Mouse (Mus musculus) natural killer cell, adult 2 months (primary cell): ENCODE data around the gene Mrpl50.
"Not testable (repeated sequence)": the region's sequence is repeated elsewhere in the genome, so short reads cannot be mapped to it uniquely, and the experiment has no call there.

Source experiments
- DNase-seq, 2 experiments: peaks; one replicate each; pipeline ENCODE4 v3.0.0; 2022; ENCODE audit warnings: low spot score in 2 of 2

Gene Mrpl50

GRCm38 (mm10) chr4:49509183-49509582 is 11.7 kb downstream of the Mrpl50 start:
- DNase-seq, result no peak

DNA sequence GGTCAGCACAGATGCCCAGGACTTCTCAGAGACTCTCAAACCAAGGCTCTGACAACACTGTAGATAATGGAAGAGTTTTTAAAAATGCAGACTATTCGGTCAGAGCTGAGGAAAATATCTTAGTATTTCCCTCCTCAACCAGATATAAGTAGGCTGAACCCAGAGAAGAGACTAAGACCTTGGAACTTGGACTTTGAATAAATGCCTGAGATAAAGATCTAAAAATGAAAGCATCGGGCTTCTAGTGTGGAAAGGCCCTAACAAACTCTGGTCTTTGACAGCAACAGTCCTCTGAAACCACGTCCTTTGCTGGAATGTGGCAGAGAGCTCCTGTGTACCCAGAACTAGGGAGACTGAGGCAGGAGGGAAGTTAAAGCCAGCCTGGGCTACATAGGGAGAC is 14.5 kb downstream of the Mrpl50 start, which contains the start of gene Baat:
Baat (minus strand) TSS at position 172 of the 400 bp plus-strand sequence.
- DNase-seq, result no peak

DNA sequence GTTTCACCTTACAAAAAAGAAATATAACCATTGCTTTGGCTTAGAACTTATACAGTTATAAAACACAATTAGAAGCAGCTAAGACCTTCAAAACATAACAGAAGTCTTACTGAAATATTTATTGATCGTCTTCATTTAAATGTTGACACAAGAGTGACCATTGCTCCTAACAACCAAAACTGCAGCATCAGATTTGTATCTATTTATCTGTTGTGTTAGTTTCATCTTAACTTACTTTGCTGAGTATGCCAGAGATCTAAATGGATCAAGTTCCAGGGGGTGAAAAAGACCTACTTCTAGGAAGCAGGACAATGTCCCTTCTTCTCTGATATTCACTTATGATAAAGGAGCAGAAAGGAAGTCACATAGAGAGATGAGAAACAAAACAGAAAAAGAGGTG is 17.3 kb downstream of the Mrpl50 start:
- DNase-seq, result no peak

- DNase-seq, result not testable (repeated sequence)
These were observed 34.8 kb downstream of the Mrpl50 start for GRCm38 (mm10) chr4:49485934-49486650.

DNA sequence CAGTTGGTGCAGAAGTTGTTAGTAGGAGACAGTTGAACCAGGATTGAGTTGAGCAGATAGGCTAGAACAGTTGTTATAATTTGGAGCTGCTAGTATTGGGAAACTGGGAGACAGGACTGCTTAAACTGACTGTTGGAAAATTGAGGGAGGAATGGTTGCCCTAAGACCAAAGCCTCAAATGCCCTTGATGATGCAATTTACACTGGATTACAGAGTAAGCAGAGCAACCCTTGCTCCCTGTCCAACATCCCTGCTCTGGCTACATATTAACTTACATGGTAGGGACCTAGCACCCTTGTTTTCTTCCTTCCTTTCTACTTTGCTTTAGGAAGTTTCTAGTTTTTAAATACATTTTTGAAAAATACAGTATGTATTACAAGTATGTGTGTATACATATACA is 35.5 kb downstream of the Mrpl50 start:
- DNase-seq, result no peak

GRCm38 (mm10) chr4:49480896-49481295 is 40.0 kb downstream of the Mrpl50 start:
- DNase-seq, result no peak

- no peak for DNase-seq
These were observed 40.7 kb downstream of the Mrpl50 start for GRCm38 (mm10) chr4:49480104-49480760.

DNA sequence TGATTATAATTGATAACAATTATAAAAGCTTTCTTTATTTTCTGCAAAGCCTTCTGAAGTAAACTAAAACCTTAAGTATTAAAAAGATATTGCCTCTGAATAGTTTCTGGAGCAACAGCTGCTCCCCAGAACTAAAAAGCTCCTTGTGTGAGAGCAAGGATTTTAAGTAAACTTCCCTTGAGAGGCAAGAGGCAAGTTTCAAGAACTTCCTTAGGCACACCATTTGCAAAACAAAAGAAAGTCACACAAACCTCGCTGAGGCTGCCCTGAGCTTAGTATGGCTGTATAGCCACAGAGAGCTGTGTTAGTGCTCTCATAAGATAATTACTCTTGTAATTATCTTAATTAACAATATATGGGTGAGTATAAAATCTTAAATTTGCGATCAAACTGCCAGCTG is 41.9 kb downstream of the Mrpl50 start:
- not testable (repeated sequence) for DNase-seq

DNA sequence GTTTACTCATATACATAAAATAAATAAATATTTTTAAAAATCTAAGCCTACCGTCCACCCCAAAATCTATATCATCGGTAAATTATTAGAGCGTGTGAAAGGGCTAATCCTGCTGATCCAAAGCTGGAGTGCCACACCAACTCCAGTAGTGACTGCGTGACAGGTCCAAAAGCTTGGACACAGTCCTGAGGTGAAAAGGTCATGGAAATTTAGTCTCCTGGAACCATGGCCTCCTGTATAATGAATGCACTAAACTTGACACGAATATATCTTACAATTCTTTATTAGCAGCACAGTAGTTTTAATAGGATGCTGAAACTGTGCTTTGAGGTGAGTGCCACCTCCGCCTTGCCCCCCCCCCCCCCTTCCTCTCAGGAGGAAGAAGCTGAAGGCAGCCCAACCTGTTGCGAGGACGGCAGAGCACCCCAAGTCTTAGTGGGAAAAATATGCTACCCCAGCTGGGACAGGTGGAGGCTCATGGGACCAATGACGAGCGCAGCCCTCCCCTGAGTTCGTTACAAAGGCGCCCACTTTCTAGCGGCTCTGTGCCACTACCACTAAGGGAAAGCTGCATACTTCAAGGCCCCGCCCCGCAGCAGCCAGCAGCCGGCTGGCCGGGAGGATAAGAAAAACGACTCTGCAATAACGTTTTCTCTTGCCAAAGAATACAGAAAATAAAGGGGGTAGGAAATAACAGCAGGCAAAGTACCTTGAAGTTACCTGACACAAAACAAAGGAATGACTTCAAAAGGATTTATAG is 42.6 kb downstream of the Mrpl50 start:
- DNase-seq, result no peak

DNA sequence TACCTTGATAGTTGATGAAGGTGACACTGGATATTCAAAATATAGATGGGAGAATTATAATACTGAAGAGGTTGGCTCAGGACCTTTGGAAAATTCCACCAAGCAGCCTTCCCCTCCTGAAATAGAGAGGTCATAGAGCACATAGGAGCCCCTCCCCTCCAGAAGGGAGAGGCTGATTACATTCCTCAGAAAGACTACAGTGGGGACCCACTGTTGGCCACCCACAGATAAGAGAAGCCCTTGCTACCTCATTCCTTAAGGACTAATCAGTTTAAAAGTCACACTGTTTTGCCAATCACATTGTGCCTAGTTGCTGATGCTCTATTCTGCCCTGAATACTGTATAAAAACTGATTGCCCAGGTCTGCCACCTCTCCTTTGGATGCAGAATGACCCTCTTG is 46.3 kb downstream of the Mrpl50 start:
- no peak for DNase-seq

GRCm38 (mm10) chr4:49473435-49474100 is 47.3 kb downstream of the Mrpl50 start, which contains the start of gene Acnat1:
TSS of gene Acnat1 (minus strand) at chr4:49473912.
- DNase-seq, result no peak

DNA sequence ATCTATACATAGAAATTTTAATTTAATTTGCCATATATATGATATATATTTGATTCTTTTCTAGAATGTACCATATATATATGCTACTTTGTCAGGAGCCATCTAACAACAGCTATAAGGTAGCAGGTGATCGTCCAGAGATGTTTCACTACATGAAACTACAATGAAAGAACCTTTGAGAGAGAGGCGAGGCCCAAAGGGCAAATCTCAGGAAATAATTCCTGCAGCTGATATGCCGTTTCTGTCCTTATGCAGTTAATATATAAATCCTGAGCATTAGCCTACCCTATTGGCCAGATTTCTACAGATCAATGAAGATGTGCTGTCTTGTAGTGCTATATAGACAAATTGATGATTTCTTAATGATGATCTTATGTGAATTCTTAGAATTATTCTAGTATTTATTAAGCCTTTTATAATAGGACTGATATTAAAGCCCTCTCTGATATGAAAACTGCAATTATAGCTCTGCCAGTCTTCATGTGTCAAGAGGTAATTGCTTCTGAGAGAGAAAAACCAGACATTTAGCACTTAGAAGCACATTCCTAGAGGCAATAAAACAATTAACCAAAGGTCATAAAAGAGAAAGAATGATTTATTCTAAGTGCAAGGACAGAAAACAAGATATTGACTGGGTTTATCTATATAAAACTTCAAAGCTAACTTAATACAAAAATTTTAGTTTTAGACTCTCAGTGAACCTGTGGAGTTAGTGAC is 51.3 kb downstream of the Mrpl50 start:
- DNase-seq, result no peak

DNA sequence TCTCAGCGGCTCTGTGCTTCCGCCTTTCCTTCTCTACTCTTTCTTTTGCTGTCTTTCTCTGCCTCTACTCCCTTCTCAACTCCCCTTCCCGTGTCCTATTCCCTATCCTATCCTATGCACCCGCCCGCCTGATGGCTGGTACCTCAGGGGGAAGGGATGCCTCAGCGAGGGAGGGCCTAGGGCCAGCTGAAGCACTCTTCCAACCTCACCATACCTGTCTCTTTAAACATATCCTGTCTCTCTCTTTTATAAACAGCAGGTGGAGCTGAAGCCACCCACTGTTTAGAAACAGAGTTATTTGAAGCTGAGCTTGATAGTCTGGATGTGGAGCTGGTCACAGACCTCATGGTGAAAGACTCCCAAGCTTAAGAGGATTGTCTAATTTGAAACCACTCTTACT is 53.5 kb downstream of the Mrpl50 start:
- no peak for DNase-seq
